Mouse (Mus musculus): ENCODE measurements around the gene Sav1. TPM values are rescaled to one million over a fixed set of nuclear protein-coding genes. Genes with fewer than 3 reads are reported as not detected.
A peak's percentile ranks its signal among the peaks of the same experiment; 100 is the strongest.

Sav1 gene
- polyA plus RNA-seq, 1 experiment from 2014 or later, result 4.1 TPM

DNA sequence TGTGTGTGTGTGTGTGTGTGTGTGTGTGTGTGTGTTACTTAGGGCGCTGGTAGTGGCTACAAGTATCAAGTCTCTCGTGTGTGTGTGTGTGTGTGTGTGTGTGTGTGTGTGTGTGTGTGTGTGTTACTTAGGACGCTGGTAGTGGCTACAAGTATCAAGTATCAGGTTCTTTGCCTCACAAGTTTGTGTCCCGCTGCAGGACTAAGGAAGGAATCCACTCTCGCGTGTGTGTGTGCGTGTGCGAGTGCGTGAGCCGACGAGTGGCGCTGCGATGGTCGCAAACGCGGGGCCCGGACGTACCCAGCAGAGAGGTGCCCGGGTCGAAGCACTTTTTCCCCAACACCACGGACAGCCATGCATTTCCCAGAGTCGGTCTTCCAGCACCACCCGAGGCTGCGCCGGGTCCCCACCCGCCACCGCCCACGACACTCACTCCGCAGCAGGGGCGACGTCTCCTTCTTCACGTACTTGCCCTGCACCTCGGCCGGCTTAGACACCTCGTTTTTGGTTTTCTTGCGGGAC, 500 bp downstream of the Sav1 start:
- DNase-seq (no peak), ATAC-seq (ENCODE audit: low read depth) (peak; percentile 60)
- H3K36me3 ChIP-seq, result peaks cover 29% of the 10 kb centered on the region
- H3K27me3 ChIP-seq, result no peaks in the 10 kb centered on the region
- H3K9me3 ChIP-seq (replicated peaks), result no peaks in the 10 kb centered on the region
- H3K4me3 ChIP-seq (replicated peaks), result peak overlapping the region; percentile 92
- H3K27ac ChIP-seq, result peak overlapping the region; percentile 90
- H3K4me2 ChIP-seq, result peak overlapping the region; percentile 81
- H3K9ac ChIP-seq, result peak overlapping the region; percentile 97
- WGBS (ENCODE audit: insufficient replicate concordance), result 0% methylated on average over 35 of the region's 36 CpGs
- peaks cover 42% of the 10 kb centered on the region for H3K4me1 ChIP-seq (replicated peaks)

DNA sequence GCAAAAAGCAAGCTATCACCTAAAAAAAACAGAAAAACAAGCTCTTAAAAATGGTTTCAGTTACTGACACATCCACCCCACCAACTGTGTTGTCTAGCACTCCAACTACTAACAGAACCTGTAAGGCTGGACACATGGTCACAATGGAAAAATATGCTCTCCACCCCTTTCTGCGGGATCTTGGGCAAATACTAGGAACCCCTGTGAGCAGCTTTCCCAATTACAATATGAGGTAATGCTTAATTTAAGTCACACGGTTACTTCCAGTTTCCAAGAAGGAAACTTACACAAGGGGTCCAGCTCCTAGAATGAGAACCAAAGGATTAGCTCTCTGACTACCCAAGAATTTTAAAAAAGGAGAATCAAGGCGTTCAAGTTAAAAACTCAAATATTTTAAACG, 1.3 kb downstream of the Sav1 start:
- DNase-seq, result no peak
- Histone ChIP-seq H3K4me3 (replicated peaks) (peak overlapping the region; percentile 92), H3K9ac (peak overlapping the region; percentile 97), H3K4me1 (replicated peaks) (peaks cover 48% of the 10 kb centered on the region), H3K9me3 (replicated peaks) (no peaks in the 10 kb centered on the region), H3K27me3 (no peaks in the 10 kb centered on the region), H3K36me3 (peaks cover 36% of the 10 kb centered on the region), H3K4me2 (peak overlapping the region; percentile 81), H3K27ac (peak overlapping the region; percentile 90; the same call in 1 of the 2 replicates)
- WGBS (ENCODE audit: insufficient replicate concordance), result 31% methylated on average over 4 of the region's 4 CpGs
- ATAC-seq (ENCODE audit: low read depth), result no peak

DNA sequence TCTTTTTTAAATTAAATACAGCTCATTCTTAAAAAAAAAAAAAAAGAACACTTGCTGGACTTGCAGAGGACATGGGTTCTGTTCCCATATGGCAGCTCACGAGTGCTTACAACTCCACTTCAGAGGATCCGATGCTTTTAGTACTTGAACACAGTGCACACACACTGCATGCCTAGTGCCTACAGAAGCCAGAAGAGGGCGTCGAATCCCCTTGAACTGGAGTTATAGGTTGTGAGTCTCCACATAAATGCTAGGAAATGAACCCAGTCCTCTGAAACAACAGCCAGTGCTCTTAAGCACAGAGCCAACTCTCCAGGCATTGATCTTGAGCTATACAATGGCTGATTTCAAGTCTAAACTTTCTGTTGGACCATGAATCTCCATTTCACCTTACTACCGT, 3.9 kb downstream of the Sav1 start:
- Histone ChIP-seq H3K27me3 (no peaks in the 10 kb centered on the region), H3K36me3 (peaks cover 55% of the 10 kb centered on the region), H3K4me1 (replicated peaks) (peaks cover 62% of the 10 kb centered on the region), H3K4me2 (no peak overlapping the region), H3K9ac (no peak overlapping the region), H3K27ac (no peak overlapping the region), H3K4me3 (replicated peaks) (no peak overlapping the region), H3K9me3 (replicated peaks) (no peaks in the 10 kb centered on the region)
- 67% methylated on average over 5 of the region's 5 CpGs for WGBS (ENCODE audit: insufficient replicate concordance)
- no peak for DNase-seq
- ATAC-seq (ENCODE audit: low read depth), result no peak

DNA sequence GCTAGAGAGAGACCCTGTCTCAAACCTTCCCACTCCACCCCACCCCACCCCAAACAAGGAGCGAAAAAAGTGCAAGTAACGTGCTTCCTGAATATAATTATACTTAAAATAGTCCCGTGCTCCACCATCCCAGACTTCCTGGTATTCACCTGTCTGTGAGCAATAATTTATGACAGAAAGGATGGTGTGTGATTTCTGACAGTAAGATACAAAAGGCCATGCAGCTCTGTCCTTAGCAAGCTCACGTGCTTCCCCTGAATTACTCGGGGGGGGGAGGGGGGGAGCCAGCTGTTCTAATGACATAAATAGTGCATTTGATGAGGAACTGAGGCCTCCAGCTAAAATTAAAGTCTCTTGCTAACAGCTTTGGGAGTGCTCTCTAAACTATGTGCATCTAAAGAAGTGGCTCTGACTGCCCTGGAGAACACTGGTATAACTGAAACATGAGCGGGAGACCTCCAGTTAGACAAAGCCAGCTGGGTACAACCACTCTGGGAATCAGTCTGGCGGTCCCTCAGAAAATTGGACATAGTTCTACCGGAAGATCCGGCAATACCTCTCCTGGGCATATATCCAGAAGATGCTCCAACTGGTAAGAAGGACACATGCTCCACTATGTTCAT, 9.3 kb downstream of the Sav1 start:
- Histone ChIP-seq H3K4me2 (no peak overlapping the region), H3K4me3 (replicated peaks) (no peak overlapping the region), H3K4me1 (replicated peaks) (peaks cover 42% of the 10 kb centered on the region), H3K27ac (no peak overlapping the region), H3K9me3 (replicated peaks) (no peaks in the 10 kb centered on the region), H3K9ac (no peak overlapping the region), H3K36me3 (peaks cover 62% of the 10 kb centered on the region), H3K27me3 (no peaks in the 10 kb centered on the region)
- ATAC-seq (ENCODE audit: low read depth) (no peak), DNase-seq (no peak)
- WGBS (ENCODE audit: insufficient replicate concordance), result 70% methylated on average over 9 of the region's 9 CpGs

DNA sequence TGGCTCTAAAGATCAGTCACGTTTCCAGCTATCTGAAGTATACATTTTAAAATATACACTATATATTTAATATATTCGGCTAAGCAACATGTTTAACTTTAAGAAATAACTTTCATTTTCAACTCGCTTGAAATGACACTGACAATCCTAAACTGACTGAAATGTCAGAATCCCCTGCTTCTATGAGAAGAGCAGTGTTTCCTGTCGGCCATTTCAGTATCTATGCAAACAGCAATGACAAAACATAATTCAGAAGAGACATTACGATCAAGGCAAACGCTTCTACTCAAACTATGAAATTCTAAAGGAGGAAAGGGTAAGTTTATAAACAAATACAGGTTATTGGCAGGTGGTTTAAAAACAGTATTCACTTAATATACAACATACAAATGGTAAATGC, 10.1 kb downstream of the Sav1 start:
- Histone ChIP-seq H3K9me3 (replicated peaks) (no peaks in the 10 kb centered on the region), H3K4me3 (replicated peaks) (no peak overlapping the region), H3K27ac (no peak overlapping the region), H3K9ac (no peak overlapping the region), H3K4me2 (no peak overlapping the region), H3K27me3 (no peaks in the 10 kb centered on the region), H3K4me1 (replicated peaks) (peaks cover 41% of the 10 kb centered on the region), H3K36me3 (peaks cover 61% of the 10 kb centered on the region)
- no peak for DNase-seq
- ATAC-seq (ENCODE audit: low read depth), result no peak
- 71% methylated on average over 6 of the region's 6 CpGs for WGBS (ENCODE audit: insufficient replicate concordance)

DNA sequence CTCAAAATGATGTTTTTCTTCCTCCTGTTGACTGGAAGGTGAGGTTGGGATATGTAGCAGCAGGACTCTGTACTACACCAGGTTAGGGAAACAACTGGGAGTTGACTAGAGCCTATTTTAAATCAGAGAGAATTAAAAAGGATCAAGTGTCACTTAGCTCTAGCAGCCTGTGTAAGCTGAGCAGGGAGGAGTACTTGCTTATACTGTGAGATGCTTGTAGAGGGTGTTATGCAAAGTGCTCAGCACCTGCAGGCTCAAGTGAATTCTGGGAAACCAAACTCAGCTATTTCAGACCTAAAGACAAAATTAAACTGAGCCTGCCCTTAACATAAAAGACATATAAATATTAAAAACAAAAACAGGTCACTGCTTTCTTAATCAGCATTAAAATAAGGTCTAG, 13.1 kb downstream of the Sav1 start:
- H3K4me3 ChIP-seq (replicated peaks), result no peak overlapping the region
- H3K36me3 ChIP-seq, result peaks cover 71% of the 10 kb centered on the region
- no peaks in the 10 kb centered on the region for H3K9me3 ChIP-seq (replicated peaks)
- no peaks in the 10 kb centered on the region for H3K27me3 ChIP-seq
- H3K9ac ChIP-seq, result no peak overlapping the region
- ATAC-seq (ENCODE audit: low read depth), result no peak
- peaks cover 26% of the 10 kb centered on the region for H3K4me1 ChIP-seq (replicated peaks)
- H3K27ac ChIP-seq, result no peak overlapping the region
- no peak for DNase-seq
- H3K4me2 ChIP-seq, result no peak overlapping the region

DNA sequence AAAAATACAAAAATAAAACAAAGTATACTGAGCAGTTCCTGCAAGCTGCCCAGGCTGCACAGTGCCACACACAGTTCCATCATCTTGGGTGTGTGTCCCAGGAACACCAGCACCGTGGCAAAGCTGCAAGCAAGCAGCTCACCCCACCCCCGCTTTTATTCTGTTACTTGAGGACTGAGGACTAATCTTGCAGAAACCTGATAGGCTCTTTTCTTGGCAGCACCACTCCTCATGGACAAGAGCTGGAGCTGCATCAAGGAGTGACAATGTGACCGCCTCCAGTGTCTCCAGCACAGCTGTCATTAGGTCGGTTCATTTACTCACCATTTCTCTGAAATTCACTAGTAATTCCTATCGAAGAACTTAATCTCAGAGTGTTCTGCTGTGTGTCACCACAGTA, 18.6 kb downstream of the Sav1 start:
- H3K27me3 ChIP-seq, result no peaks in the 10 kb centered on the region
- H3K27ac ChIP-seq, result no peak overlapping the region
- no peak overlapping the region for H3K4me3 ChIP-seq (replicated peaks)
- 65% methylated on average over 5 of the region's 5 CpGs for WGBS (ENCODE audit: insufficient replicate concordance)
- H3K4me1 ChIP-seq (replicated peaks), result peaks cover 27% of the 10 kb centered on the region
- peaks cover 84% of the 10 kb centered on the region for H3K36me3 ChIP-seq
- DNase-seq, result no peak
- H3K9ac ChIP-seq, result no peak overlapping the region
- H3K9me3 ChIP-seq (replicated peaks), result no peaks in the 10 kb centered on the region
- ATAC-seq (ENCODE audit: low read depth), result peak; percentile 39; the same call in 1 of the 2 replicates
- H3K4me2 ChIP-seq, result no peak overlapping the region

DNA sequence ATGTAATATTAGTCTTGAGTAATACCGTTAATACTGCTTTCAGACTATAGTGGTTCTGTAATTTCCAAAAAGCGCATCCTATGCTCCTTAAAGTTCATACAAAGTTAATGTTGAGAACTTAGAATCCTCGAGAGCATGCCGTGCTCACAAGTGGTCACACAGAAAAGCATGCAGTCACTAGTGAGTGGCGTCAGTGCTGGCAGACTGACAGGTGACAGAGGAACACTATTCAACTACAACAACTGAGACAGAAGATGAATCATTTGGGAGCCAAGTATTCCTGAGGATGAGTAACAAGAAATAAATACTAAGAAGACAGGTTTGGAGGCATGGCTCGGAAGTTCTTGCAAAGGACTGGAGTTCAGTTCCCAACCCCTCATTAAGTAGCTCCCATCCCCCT, 19.7 kb downstream of the Sav1 start:
- H3K4me2 ChIP-seq, result no peak overlapping the region
- H3K9ac ChIP-seq, result no peak overlapping the region
- ATAC-seq (ENCODE audit: low read depth) (no peak), DNase-seq (no peak)
- H3K36me3 ChIP-seq, result peaks cover 88% of the 10 kb centered on the region
- no peaks in the 10 kb centered on the region for H3K9me3 ChIP-seq (replicated peaks)
- H3K27me3 ChIP-seq, result no peaks in the 10 kb centered on the region
- WGBS (ENCODE audit: insufficient replicate concordance), result 85% methylated on average over 6 of the region's 6 CpGs
- H3K27ac ChIP-seq, result no peak overlapping the region
- no peak overlapping the region for H3K4me3 ChIP-seq (replicated peaks)
- H3K4me1 ChIP-seq (replicated peaks), result peaks cover 27% of the 10 kb centered on the region

DNA sequence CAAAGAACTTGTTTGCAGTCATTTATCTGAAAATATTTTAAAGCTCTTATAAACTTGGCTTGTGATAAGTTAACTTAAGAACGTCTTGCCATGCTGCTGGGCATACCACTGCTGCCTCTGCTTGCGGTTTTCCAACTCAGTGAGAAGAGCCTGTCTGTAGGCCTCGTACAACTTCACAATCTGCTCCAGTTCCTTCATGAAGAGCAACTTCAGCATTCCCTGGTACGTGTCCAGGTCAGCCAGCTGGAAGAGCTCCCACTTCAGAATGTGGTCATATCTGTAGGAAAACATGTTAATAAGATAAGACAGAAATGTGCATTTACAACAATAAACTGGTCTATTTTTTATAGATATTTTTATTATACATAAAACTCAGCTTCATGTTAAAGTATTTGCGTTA, 20.7 kb downstream of the Sav1 start:
- no peak overlapping the region for H3K4me3 ChIP-seq (replicated peaks)
- no peaks in the 10 kb centered on the region for H3K9me3 ChIP-seq (replicated peaks)
- H3K27ac ChIP-seq, result peak overlapping the region; percentile 64
- WGBS (ENCODE audit: insufficient replicate concordance), result 54% methylated on average over 5 of the region's 5 CpGs
- H3K9ac ChIP-seq, result no peak overlapping the region
- peaks cover 27% of the 10 kb centered on the region for H3K4me1 ChIP-seq (replicated peaks)
- H3K27me3 ChIP-seq, result no peaks in the 10 kb centered on the region
- H3K4me2 ChIP-seq, result no peak overlapping the region
- DNase-seq, result no peak
- no peak for ATAC-seq (ENCODE audit: low read depth)
- peaks cover 87% of the 10 kb centered on the region for H3K36me3 ChIP-seq

DNA sequence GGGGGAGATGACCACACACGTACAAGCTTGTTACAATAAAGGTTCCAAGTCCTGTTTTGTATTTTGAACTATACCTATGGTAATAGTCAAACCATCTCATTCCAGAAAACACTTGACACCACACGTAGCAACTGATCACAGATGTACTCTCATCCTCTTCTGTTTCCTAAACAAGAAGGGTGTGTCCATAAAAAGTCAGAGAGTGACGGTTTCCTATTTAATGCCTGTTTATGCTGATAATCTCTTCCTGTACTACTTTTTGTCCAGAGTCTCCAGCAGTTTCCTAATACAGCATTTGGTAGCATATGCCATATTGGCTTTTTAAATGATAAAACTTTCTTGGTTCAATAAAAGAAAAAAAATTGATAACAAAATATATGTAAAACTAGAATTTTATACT, 21.2 kb downstream of the Sav1 start:
- no peak for DNase-seq
- Histone ChIP-seq H3K9ac (no peak overlapping the region), H3K4me1 (replicated peaks) (peaks cover 27% of the 10 kb centered on the region), H3K36me3 (peaks cover 86% of the 10 kb centered on the region), H3K27me3 (no peaks in the 10 kb centered on the region), H3K4me2 (no peak overlapping the region), H3K4me3 (replicated peaks) (no peak overlapping the region), H3K27ac (no peak overlapping the region), H3K9me3 (replicated peaks) (no peaks in the 10 kb centered on the region)
- 34% methylated on average over 3 of the region's 3 CpGs for WGBS (ENCODE audit: insufficient replicate concordance)
- peak; percentile 45; the same call in 1 of the 2 replicates for ATAC-seq (ENCODE audit: low read depth)

DNA sequence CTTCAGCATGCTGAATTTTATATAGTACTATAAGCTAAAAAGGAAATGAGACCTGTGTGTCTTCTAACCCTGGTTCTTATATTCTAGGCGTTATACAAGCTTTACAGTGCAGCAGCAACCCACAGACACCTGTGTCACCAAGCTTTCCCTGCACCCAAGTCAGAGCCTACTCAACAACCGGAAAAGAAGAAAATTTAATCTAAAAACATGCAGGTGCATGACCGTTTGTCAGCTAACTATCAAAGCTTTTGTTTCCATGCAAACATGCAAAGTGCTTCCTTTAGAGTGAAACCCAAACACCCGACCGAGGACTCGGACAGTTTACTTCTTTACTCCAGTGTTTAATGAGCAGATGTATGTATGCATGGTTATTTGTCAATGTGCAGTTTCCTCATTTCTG, 23.7 kb downstream of the Sav1 start:
- no peak overlapping the region for H3K27ac ChIP-seq
- peaks cover 19% of the 10 kb centered on the region for H3K4me1 ChIP-seq (replicated peaks)
- no peak overlapping the region for H3K4me3 ChIP-seq (replicated peaks)
- WGBS (ENCODE audit: insufficient replicate concordance), result 83% methylated on average over 6 of the region's 6 CpGs
- no peaks in the 10 kb centered on the region for H3K27me3 ChIP-seq
- ATAC-seq (ENCODE audit: low read depth) (no peak), DNase-seq (no peak)
- no peak overlapping the region for H3K9ac ChIP-seq
- H3K9me3 ChIP-seq (replicated peaks), result no peaks in the 10 kb centered on the region
- peaks cover 67% of the 10 kb centered on the region for H3K36me3 ChIP-seq
- no peak overlapping the region for H3K4me2 ChIP-seq

DNA sequence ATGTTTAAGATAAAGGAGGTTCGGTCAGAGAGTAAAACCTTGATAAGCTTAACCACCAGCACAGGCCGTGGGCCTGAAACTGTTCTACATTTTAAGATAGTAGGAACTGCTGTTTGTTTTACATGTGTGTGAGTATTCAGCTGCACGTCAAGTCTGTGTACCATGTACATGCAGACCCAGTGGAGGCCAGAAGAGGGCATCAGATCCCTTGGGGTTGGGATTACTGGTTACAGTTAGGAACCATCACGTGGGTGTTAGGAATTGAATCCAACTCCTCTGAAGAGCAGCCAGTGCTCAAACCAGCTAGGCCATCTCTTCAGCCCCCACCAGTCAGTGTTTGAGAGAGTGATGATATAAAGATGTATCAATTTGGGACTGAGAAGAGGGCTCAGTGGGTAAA, 24.3 kb downstream of the Sav1 start:
- Histone ChIP-seq H3K4me2 (no peak overlapping the region), H3K27me3 (no peaks in the 10 kb centered on the region), H3K9ac (no peak overlapping the region), H3K9me3 (replicated peaks) (no peaks in the 10 kb centered on the region), H3K36me3 (peaks cover 61% of the 10 kb centered on the region), H3K4me1 (replicated peaks) (peaks cover 19% of the 10 kb centered on the region), H3K4me3 (replicated peaks) (no peak overlapping the region), H3K27ac (no peak overlapping the region)
- DNase-seq (peak; percentile 38), ATAC-seq (ENCODE audit: low read depth) (peak; percentile 65)
- WGBS (ENCODE audit: insufficient replicate concordance), result 27% methylated on average over 4 of the region's 4 CpGs
